Mouse (Mus musculus) granulocyte monocyte progenitor cell, adult 5-6 weeks (primary cell): ENCODE data around the gene Fbln2. TPM values are rescaled to one million over a fixed set of nuclear protein-coding genes. Genes with fewer than 3 reads are reported as not detected.
A peak's percentile ranks its signal among the peaks of the same experiment; 100 is the strongest.
"Not testable (repeated sequence)": the region's sequence is repeated elsewhere in the genome, so short reads cannot be mapped to it uniquely, and the experiment has no call there.

Experiments
- ATAC-seq: replicated peaks from 2 replicates; pipeline ENCODE4 v1.8.0; 2016; ENCODE audit warnings: mild to moderate bottlenecking, moderate TSS enrichment, inconsistent platforms; ENCODE audit not compliant: poor library complexity, severe bottlenecking
- total RNA-seq, 2 experiments: library from RNA; stranded (forward) in 1 of 2; stranded (reverse) in 1 of 2; fragments of 200-712, 200-1000 nt in 1 of 2; fragments of >200 nt in 1 of 2; fragmentation: Nextera tagmentation in 1 of 2; gene quantifications; 2 replicates each; pipeline ENCODE4 v1.2.3; 2014 to 2017

Fbln2 gene
- not detected in 2 replicates for total RNA-seq (2014; fragmentation: Nextera tagmentation)
- not detected in 2 replicates for total RNA-seq (2017)

- ATAC-seq = not testable (repeated sequence)
Observed at GRCm38 (mm10) chr6:91212155-91212554, at the start of gene Fbln2. Fbln2 (plus strand) TSS chr6:91212455.

DNA sequence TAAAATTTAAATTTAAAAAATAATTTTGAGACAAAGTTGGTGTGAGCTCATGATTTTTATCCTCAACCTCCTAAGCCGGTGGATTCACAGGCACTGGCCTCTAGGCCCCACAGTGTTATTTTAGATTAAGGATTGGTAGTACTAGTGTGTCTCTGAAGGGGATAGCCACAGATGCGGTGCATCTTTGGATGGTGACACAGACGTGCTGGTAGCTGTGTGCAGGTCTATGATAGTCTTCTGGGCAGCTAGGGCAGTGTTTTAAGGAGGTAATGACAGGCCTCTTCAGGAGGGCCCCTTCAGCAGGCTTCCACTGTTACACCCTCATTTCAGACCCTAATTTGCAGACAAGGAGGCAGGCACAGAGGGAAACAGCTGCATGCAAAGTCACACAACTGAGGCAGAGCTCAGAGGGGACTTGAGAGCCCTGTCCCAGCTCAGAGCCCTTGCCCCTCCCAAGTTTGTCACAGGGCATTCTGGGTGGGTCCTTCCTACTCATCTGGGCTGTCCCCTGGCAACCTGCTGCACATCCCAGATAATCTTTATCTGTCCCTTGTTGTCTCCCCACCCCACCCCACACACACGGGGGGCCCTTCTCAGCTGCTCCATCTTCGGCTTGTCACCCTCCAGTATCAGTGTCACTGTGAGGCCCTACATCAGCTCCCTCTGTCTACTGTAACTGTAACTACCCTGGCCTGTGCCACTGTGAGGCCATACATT lies 48.9 kb upstream of the Fbln2 start:
- no peak for ATAC-seq

DNA sequence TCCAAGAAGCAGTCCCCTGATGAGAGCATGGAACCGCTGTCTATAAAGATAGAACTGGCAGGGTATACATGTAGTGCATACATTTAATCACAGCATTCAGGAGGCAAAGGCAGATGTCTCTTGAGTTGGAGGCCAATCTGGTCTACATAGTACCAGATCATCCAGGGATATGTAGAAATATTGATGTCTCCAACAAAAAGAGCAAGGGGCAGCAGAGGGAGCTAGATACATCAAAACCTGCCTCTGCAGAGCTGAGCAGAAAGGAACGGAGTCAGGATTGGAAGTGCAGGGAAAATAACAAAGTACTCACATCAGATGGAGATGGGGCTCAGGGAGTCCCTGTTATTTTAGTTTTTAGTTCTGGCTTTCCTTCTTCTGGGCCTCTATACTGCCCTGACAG lies 47.7 kb upstream of the Fbln2 start:
- ATAC-seq = no peak

GRCm38 (mm10) chr6:91165210-91165609 lies 47.0 kb upstream of the Fbln2 start:
- peak; percentile 90 for ATAC-seq

GRCm38 (mm10) chr6:91167828-91168227 lies 44.4 kb upstream of the Fbln2 start:
- no peak for ATAC-seq

DNA sequence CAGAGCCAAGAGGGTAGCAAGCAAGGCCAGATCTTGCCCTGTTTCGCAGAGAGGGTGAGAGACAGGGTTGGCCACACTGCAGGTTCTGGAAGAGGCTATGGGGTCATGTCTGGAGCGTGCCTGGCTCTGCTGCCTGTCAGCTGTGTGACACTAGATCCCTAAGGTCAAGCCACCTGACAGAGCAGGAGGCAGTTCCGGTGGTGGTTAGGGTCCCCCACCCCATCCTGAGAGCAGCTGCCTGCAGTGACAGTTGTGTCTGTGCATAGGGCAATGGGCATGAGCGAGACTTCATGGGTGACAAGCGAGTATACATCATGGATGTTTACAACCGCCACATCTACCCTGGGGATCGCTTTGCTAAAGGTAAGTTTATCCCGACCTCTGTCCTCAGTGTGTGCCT lies 43.1 kb upstream of the Fbln2 start:
- ATAC-seq = no peak

DNA sequence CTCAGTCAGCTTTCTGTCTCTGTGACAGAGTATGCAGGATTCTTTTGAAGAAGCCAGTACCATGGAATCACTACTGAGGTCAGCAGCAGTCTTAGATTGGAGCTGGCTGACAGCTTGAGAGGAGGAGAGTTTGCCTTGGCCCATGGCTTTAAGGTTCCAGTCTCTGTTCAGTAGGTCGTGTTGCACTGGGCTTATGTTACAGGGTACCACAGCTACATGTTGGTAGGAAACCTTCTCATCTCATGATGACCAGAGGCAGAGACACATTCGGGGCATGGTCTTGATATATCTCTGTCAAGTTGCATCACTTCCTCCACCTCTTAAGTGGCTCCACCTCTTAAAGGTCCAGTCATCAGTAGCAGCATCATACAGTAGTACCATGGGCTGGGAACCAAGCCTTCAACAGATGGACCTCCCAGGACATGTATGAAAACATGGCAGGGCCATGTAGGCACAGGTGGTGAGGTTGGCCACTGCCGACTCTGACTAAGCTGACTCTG lies 40.8 kb upstream of the Fbln2 start:
- ATAC-seq = no peak

DNA sequence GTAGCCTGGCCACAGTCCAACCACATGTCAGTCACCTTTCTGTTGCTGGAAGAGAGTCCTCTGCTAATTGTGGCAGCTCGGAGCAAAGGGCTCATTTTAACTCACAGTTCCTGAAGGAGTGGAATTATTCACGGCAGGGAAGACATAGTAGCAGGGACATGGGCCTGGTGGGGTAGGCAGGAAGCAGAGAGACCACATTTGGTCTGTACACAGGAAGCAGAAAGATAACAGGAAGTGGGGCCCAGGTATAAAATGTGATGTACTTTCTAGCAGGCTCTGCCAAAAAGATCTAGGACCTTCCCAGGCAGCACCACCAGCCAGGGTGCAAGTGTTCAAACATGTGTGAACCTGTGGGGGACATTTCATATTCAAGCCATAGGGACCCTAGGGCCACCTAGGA lies 39.9 kb upstream of the Fbln2 start:
- no peak for ATAC-seq

DNA sequence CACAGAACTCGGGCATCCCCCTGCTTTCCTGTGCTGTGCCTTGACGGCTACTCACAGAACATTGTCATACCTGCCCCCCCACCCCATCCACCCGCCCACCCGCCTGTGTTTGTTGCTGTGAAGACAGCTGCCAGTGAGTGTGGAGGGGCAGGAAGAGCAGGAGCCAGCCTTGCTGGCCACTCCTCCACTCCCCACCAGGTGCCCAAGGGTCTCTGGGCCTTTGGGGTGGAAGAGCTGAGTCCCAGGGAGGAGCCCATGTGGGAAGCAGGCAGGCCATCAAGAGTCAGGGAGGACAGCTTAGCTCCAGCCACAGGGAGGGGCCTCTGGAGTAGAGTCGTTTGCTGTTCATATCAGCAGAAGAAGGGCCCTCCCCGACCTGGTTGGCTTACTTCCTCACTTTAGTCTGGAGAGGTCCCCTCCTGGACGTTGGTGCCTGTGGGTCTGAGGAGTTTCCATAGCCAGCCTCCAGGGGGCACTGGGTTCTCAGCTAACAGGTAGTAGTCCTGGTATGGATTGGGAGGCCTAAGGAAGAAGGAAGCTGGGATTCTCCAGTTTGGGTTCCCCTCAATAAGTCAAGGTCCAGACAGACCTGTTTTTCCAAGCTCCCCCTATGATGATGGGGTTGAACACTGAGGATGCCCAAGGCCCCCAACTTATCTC lies 38.9 kb upstream of the Fbln2 start:
- ATAC-seq = peak; percentile 83

GRCm38 (mm10) chr6:91174211-91174610 lies 38.0 kb upstream of the Fbln2 start:
- no peak for ATAC-seq

DNA sequence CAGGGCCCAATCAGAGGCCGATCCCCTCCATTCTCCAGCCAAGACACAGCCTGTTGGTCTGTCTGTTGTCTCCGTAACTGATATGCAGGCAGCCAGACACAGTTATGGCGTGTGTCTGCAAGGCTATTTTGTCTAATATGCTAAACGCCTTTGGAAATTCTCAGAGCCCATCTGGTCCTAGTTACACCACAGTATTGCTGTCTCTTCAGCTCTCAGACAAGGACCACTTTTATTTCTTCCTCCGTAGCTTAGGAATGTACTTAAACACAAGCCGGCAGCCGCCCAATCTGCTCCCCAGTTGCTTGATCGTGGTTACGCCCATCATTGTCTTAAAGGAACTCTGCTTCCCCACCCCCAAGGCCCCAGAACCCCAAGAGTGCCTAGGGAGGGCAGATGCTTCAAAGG lies 31.5 kb upstream of the Fbln2 start:
- no peak for ATAC-seq

- no peak for ATAC-seq
Observed at GRCm38 (mm10) chr6:91181320-91181719, 30.9 kb upstream of the Fbln2 start.

DNA sequence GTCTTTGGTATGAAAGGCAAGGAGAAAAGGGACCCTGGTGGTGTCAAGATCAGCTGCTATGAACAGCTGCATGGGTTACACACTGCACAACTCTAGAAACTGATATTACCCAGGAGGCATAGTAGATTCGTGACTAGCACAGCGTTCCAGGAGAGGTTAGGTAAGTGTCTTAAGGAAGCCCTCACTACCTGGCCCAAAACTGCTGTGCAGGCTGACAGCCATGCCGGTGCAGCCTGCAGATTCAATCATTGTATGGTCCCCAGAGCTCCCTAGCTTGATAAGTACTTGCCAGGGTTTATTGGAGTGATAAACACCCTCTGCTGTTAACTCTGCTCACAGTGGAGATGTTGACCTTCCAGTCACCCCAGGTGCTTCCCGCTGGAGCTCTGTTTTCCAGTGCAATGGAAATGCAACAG lies 30.2 kb upstream of the Fbln2 start:
- ATAC-seq = no peak

- ATAC-seq = no peak
Observed at GRCm38 (mm10) chr6:91183041-91183440, 29.2 kb upstream of the Fbln2 start.

DNA sequence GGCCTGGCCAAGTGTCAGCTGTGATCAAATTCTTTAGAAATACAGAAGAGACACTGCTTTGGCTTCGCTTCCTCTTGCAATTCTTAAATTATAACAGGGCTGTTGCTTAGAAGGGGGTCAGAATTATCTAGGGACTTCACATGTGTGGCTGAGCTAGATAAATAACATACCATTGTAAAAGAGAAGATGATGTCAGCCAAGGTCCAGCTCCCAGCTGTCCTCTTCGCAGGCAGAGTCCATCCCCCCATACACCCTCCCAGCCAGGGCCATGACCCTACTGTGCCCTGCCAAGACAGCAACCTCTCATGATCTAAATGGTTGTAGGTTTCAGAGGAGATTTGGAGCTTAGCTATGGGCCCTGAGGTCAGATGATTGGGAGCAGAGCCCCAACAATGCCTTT lies 28.3 kb upstream of the Fbln2 start:
- ATAC-seq = no peak

- no peak for ATAC-seq
Observed at GRCm38 (mm10) chr6:91184776-91185175, 27.5 kb upstream of the Fbln2 start.

DNA sequence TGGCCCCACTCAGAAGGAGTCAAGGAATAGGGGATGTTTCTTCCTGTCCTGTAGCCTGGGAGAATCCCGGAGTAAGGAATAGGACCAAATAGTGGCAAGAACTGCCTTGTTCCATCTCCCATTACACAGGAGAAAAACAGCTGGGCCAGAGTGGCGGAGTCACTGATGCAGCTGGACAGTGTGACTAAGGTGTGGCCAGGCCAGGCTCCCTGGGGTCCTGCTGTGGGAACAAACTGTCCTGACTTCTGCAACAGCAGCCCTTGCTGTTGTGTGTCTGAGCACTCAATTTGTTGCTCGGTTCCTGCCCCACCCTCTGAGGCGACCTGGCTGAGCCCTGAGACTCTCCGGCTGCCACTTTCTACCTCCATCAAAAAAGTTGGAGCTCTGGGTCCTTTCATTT lies 26.8 kb upstream of the Fbln2 start:
- no peak for ATAC-seq

DNA sequence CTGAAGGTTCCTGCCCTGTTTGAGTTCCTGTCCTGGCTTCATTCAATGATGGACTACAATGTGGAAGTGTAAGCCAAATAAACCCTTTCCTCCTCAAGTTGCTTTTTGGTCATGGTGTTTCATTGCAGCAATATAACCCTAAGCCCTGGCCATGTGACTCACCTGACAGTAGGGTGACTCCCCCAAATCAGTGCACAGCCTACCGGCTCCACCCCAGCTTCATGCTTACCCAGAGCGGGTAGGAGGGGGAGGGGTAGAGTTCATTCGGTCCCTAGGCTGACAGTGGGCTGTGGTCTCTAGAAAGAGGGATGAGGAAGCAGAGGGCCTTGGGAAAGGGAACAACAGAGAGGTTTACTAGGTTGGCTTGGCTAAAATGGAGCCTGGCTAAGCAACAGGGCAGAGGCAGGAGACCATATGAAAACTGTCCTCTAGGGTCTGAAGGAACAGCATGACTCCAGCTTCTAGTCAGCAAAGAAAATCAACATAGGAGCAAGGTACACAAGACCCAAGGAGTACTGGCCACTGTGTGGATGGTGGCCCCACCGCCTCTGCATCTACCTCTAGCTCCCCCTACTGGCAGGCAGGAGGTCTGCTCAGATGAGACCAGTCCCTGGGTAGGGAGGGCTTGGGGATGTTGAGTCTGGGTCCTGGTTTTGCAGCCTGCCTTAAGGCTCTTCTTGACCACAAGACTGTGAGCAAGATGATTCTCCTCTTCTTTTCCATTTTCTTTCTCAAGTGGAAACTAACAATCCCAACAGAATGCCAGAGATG lies 25.9 kb upstream of the Fbln2 start:
- ATAC-seq = peak; percentile 67

- no peak for ATAC-seq
Observed at GRCm38 (mm10) chr6:91186934-91187333, 25.3 kb upstream of the Fbln2 start.

GRCm38 (mm10) chr6:91187871-91188270 lies 24.4 kb upstream of the Fbln2 start:
- no peak for ATAC-seq

GRCm38 (mm10) chr6:91189971-91190370 lies 22.3 kb upstream of the Fbln2 start:
- no peak for ATAC-seq
